Mouse (Mus musculus): ENCODE measurements around the gene Rpl15. TPM values are rescaled to one million over a fixed set of nuclear protein-coding genes. Genes with fewer than 3 reads are reported as not detected.

The Rpl15 gene
- polyA plus RNA-seq (2017; shearing (Covaris generic)): 736 TPM

DNA sequence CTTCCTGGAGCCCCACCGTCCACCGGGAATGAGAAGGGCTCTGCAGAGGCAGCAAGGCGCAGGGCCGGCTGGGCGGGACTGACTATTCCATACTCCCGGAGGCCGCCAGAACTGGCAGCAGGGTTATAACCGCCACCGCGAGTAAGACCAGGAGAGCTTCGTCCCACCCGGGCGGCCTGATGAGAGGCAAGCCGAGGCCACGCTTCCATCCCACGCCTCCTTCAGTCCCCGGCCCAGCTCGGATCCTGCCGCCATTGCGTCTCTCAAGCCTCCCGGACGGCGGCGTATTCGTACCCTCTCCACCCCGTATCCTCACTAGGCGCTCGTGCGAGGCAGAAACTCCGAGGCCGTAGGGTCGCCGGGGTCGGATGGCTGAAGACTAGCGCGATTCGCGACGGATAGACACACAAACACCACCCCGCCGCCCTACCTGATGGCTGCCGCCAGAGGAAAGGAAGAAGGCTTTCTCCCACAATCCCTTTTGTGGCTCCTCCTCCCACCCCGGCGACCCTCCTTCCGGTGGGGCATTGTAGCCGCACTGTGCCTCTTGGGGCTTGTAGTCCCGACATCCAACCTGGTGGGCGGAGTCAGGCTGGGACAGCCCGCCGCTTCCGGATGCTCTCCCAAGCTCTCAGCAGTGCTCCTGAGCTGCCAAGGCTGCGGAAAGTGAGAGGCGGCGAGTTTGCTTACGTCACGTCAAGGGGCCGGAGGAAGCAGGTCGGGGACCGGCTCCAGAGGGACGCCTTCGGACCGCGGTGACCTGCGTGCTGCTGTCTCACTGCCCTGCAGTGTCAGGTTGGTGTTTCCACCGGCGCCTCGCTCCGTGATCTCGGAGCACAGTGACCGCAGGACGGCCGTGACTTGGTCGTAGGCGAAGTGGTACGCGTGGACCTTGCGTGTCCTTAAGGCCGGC lies at the start of gene Rpl15, which contains the start of gene Nkiras1:
Rpl15 (minus strand) TSS at position 863 of the 913 bp plus-strand sequence.
Nkiras1 (plus strand) TSS at position 608 of the 913 bp plus-strand sequence.

DNA sequence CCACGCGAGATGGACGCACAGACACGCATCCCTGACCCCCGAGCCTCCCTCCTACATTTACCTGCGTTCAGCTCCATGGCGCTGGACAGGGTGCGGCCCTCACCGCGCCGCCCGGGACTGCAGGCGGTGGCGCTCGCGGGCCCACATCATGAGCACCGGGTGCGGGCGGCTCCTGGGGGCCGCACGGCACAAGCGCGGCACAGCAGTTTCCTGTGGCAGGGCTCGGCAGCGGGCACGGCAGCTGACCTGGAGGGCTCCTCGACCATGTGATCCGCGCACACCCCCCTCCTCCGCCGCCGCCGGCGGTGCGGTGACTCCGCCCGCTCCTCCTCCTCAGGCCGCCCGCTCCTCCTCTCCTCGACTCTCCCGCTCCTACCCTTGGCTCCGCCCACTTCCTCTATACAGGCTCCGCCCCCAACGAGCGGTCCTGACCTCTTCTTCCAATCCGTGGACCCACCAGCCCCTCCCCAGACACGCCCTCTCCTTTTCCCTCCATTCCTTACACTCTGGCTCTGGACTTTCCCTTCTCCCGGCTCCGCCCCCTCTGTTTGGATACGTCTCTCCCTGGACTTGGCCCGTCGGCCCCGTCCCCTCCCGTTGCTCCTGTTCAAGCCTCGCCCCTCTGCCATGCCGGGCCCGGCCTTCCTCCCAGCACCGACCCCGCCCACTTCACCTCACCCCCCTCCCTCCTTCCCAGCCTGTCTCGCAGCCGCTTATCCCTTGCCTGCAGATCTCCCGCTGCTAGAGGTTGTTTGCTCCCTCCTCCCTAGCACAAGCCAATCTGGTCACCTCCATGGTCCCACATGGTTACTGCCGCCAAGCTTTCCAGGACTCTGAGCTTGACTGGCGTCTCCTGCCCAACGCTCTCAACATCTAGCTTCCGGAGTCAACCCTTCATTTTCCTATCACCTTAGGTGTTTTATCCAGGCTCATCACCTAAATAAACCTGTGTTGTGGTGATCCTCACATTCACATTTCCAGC lies 32.1 kb downstream of the Rpl15 start, which contains the start of gene Nr1d2:
Nr1d2 (minus strand) TSS at position 378 of the 982 bp plus-strand sequence.

Other genes with a start within 250 kb of the Rpl15 start
- 10.4 TPM for gene Nr1d2, start 32.3 kb downstream of the Rpl15 start, polyA plus RNA-seq (2017; shearing (Covaris generic))
- gene Nkiras1, start 255 bp downstream of the Rpl15 start, polyA plus RNA-seq (2017; shearing (Covaris generic)): 23.0 TPM
- 105 TPM for gene Ube2e1, start 60.5 kb upstream of the Rpl15 start, polyA plus RNA-seq (2017; shearing (Covaris generic))